Mouse (Mus musculus) erythroblast, embryonic 14.5 days (primary cell): ENCODE measurements around the gene Tle6.

ENCODE experiments used
- GATA1 ChIP-seq: IDR thresholded peaks from 2 replicates; pipeline ENCODE4 v1.6.1; 2012; ENCODE audit warnings: low read length, inconsistent platforms, mixed read lengths
- TAL1 ChIP-seq: IDR thresholded peaks from 3 replicates; pipeline ENCODE4 v1.6.1; 2012; ENCODE audit warnings: low read length, inconsistent platforms, mixed read lengths

DNA sequence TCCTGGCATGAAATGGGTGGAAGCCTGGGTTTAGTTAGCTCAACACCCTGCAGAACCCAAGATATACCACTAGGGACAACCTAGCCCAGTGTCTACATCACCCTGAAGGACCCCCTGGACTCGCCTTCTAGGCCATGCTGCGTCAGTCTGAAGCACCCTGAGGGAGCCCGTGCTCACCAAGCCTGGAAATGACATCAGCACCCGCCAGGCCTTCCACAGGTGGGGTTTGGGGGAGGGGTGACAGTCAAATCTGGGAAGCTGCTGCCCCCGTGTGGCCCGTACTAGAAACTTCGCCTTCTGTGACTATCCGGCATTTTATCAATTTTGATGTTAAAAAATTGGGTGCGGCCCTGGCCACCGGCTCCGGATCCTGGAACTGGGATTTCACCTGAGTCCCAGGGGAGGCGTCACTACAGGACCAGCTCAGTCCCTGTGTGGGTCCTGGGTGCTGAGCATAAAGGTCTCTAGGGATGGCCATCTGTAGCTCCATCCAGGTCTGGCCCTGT lies 49.2 kb downstream of the Tle6 start:
- TF ChIP-seq TAL1 (no peak), GATA1 (no peak)
